Mouse (Mus musculus): ENCODE data around the gene Hfm1.

The Hfm1 gene

GRCm38 (mm10) chr5:106887303-106888071, 38.6 kb downstream of the Hfm1 start:
- no peak for TF ChIP-seq GATA4 (IDR thresholded peaks at IDR 0.05; ENCODE audit: insufficient replicate concordance, low read length)

GRCm38 (mm10) chr5:106885517-106885916, 40.6 kb downstream of the Hfm1 start:
- TF ChIP-seq GATA4 (IDR thresholded peaks at IDR 0.05; ENCODE audit: insufficient replicate concordance, low read length): no peak

GRCm38 (mm10) chr5:106876438-106876837, 49.7 kb downstream of the Hfm1 start:
- TF ChIP-seq GATA4 (IDR thresholded peaks at IDR 0.05; ENCODE audit: insufficient replicate concordance, low read length): no peak

GRCm38 (mm10) chr5:106860415-106860814, 65.7 kb downstream of the Hfm1 start:
- no peak for TF ChIP-seq GATA4 (IDR thresholded peaks at IDR 0.05; ENCODE audit: insufficient replicate concordance, low read length)

- TF ChIP-seq GATA4 (IDR thresholded peaks at IDR 0.05; ENCODE audit: insufficient replicate concordance, low read length): no peak
These were observed 72.8 kb downstream of the Hfm1 start for GRCm38 (mm10) chr5:106853284-106853683.

GRCm38 (mm10) chr5:106847045-106847444, 79.1 kb downstream of the Hfm1 start:
- TF ChIP-seq GATA4 (IDR thresholded peaks at IDR 0.05; ENCODE audit: insufficient replicate concordance, low read length): no peak

GRCm38 (mm10) chr5:106843906-106844305, 82.2 kb downstream of the Hfm1 start:
- TF ChIP-seq GATA4 (IDR thresholded peaks at IDR 0.05; ENCODE audit: insufficient replicate concordance, low read length): no peak

- TF ChIP-seq GATA4 (IDR thresholded peaks at IDR 0.05; ENCODE audit: insufficient replicate concordance, low read length): no peak
These were observed 93.1 kb downstream of the Hfm1 start for GRCm38 (mm10) chr5:106833025-106833424.

- no peak for TF ChIP-seq GATA4 (IDR thresholded peaks at IDR 0.05; ENCODE audit: insufficient replicate concordance, low read length)
These were observed 94.7 kb downstream of the Hfm1 start for GRCm38 (mm10) chr5:106831401-106831800.

GRCm38 (mm10) chr5:106830775-106831174, 95.3 kb downstream of the Hfm1 start:
- no peak for TF ChIP-seq GATA4 (IDR thresholded peaks at IDR 0.05; ENCODE audit: insufficient replicate concordance, low read length)

- TF ChIP-seq GATA4 (IDR thresholded peaks at IDR 0.05; ENCODE audit: insufficient replicate concordance, low read length): no peak
These were observed 99.4 kb downstream of the Hfm1 start for GRCm38 (mm10) chr5:106826740-106827139.

GRCm38 (mm10) chr5:106826044-106826443, 100.1 kb downstream of the Hfm1 start:
- TF ChIP-seq GATA4 (IDR thresholded peaks at IDR 0.05; ENCODE audit: insufficient replicate concordance, low read length): no peak

- no peak for TF ChIP-seq GATA4 (IDR thresholded peaks at IDR 0.05; ENCODE audit: insufficient replicate concordance, low read length)
These were observed 100.7 kb downstream of the Hfm1 start for GRCm38 (mm10) chr5:106825301-106825853.

GRCm38 (mm10) chr5:106824716-106825115, 101.4 kb downstream of the Hfm1 start:
- TF ChIP-seq GATA4 (IDR thresholded peaks at IDR 0.05; ENCODE audit: insufficient replicate concordance, low read length): no peak

- no peak for TF ChIP-seq GATA4 (IDR thresholded peaks at IDR 0.05; ENCODE audit: insufficient replicate concordance, low read length)
These were observed 106.5 kb downstream of the Hfm1 start for GRCm38 (mm10) chr5:106819630-106820029.

GRCm38 (mm10) chr5:106815923-106816654, 110.0 kb downstream of the Hfm1 start:
- no peak for TF ChIP-seq GATA4 (IDR thresholded peaks at IDR 0.05; ENCODE audit: insufficient replicate concordance, low read length)
